Mouse (Mus musculus): Measurements from ENCODE around the gene Sipa1l2.

Gene Sipa1l2

DNA sequence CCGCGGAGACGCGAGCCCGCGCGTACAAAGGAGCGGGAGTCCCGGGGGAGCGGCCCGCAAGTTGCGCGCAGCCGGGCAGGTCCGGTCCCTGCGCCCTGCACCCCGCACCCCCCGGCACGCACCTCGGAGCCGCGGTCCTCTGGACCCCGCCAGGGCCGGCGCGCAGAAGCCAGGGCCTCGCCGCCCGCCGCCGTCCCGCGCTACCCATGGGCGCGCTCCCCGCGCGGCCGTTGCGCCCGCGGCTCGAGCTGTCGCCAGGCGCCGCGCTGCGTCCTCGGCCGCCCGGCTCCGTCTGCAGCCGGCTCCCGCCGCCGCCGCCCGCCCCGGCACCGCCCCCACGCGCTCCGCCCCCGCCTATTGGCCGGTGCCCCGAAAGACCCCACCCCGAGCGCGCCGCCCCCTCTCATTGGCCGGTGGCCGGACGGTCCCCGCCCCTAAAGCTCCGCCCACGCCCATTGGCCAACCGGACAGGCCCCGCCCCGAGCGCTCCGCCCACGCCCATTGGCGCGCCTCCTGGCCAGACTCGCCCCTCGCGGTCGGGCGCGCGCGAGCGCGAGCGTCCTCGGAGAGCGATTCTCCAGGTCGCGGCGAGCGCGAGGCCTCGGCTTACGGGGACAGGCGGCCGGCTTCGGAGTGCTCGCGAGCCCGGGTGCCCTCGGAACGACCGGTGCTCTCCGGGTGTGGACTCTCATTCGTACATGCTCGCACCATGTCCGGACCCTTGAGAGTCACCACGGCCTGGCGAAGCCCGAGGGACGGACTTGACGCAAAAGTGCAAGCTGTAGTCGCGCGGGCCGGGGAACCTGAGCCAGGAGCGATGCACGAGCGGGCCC lies at the start of gene Sipa1l2:
TSS of gene Sipa1l2 (minus strand) at position 276 of the 833 bp plus-strand sequence.
- DNase-seq (ENCODE audit: low spot score in 2 of 2) = peak; percentile 90 to 91

GRCm38 (mm10) chr8:125618543-125619335 lies 49.1 kb upstream of the Sipa1l2 start:
- no peak for DNase-seq (ENCODE audit: low spot score in 2 of 2)

DNA sequence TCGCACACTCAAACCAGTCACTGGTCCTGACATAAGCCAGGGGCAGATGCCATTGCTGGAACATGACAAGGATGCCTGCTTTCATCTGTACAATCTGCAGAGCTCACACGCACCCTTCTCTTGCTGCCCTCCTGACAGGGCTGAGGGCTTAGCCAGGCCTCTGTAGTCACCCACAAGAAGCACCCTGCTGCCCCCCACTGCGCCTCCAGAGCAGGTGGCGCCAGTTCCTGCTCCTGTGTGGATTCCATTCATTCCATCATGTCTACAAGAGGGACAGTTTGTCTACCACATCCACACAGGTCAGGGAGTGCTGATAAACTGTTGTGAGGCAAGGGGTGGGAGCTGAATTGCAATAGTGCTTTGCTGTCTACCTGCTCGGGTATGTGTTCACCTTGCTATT lies 47.3 kb upstream of the Sipa1l2 start:
- DNase-seq (ENCODE audit: low spot score in 2 of 2) = no peak

GRCm38 (mm10) chr8:125616039-125616438 lies 46.4 kb upstream of the Sipa1l2 start:
- no peak for DNase-seq (ENCODE audit: low spot score in 2 of 2)

- no peak for DNase-seq (ENCODE audit: low spot score in 2 of 2)
Observed at GRCm38 (mm10) chr8:125613552-125613951, 43.9 kb upstream of the Sipa1l2 start.

- DNase-seq (ENCODE audit: low spot score in 2 of 2) = no peak
Observed at GRCm38 (mm10) chr8:125611799-125612560, 42.4 kb upstream of the Sipa1l2 start.

DNA sequence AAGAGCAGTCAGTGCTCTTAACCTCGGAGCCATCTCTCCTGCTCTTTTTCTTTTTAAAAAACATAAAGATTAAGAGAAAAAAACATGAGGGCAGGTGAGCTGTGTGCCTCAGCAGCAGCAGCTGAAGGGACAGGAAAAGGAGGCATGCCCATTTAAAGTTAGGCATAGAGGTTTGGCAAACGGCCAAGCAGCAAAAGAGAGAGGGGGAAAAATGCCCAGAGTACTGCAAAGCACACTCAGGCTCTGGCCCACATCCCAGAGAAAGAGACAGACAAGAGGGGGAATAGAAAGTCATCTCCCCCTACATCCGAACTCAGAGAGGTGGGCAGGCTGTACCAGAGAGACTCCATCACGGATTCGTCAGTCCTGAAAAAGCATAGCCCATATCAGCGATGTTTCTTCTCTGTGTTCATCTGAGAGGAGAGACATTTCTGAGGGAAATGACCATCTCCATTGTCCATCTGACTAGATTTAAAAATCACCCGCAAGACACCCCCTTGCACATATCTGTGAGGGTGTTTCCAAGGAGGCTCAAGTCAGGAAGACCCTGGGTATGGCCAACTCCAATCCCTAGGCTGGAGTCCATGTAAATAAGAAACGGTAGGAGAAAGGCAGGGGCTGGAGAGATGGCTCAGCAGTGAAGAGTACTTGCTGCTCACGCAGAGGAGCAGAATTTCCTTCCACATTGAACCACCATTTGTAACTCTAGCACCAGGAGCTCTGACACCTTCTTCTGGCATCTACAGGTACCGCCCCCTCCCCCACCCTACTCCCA lies 41.6 kb upstream of the Sipa1l2 start:
- DNase-seq (ENCODE audit: low spot score in 2 of 2) = no peak

DNA sequence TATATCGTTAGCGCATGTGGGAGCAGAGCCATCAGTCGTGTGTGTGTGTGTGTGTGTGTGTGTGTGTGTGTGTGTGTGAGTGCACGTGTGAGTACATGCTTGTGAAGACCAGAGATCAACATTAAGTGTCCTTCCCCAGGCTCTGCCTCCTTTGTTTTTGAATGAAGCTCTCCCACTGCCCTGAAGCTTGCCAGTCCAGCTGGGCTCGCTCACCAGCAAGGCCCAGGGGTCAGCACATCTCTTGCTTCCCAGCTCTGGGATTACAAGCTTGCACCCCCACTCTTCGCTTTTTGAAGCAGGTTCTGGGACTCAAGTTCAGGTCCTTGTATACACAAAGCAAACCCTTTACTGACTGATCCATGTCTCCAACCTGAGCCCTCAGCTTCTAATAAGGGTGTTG lies 40.1 kb upstream of the Sipa1l2 start:
- no peak for DNase-seq (ENCODE audit: low spot score in 2 of 2)

DNA sequence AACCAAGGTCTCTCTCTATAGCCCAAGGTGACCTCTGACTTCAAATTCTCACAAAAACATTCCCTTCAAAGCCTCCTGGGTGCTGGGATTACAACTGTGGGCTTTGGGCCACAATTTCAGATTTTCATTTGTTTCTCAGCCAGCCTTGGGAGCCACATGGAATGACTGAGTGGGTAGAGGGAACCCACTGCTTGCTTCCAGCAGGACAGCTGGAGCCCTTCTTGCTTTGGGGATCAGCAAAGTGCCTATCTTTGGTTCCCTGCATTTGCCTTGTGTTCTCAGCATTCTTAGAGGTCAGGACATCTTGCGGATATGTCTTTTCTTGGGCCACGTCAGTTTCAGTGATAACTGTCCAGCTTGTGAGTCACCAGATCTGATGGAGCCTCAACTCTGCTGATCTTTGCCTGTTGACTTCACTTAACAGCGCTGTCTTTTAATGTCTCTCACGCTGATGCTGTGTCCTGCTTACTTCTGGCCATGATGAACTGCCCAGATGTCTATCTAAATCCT lies 38.2 kb upstream of the Sipa1l2 start:
- DNase-seq (ENCODE audit: low spot score in 2 of 2) = no peak

DNA sequence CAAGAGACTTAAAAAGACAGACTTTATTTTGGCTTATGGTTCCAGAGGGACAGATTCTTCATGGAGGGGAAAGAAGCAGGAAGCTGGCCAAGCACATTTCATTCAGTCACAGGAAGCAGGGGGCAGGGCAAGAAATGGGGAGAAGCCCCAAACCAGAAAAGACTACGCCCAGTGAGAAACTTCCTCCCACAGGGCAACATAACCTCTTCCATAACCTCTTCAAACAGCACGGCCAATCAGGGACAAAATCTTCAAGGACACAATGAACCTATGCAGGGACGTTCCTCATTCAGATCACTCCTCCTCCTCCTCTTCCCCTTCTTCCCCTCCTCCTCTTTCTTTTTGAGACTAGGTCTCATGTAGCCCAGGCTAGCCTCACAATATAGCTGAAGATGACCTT lies 37.3 kb upstream of the Sipa1l2 start:
- DNase-seq (ENCODE audit: low spot score in 2 of 2) = no peak

DNA sequence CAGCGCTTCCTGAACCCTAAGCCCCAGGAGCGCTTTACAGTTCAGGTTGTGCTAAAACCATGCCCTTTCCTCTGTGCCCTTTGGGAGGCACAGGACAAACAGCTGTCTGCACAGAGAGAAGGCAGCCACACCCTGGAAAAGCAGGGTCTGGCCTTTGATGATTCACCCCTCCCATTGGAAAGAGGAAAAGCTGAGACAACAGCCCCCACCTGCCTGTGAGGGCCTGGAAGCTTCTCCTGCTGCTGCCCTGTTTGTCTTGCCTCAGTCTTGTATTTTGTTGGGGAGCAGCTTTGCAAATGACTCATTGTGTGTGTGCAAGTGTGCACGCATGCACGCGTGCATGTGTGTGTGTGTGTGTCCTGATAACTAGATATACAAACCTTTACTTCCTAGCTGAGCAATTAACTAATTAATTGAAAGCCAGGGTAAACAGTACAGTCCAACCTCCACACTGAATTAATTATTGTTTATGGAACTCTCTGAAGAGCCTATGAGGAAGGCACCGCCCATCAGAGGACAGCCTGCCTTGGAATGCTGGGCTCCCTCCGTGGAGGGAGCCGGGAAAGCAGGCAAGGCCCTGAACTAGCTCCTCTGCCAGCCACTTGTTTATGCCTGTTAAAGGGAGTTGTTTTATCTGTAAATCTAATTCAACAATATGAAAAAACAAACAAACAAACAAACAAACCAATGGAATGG lies 35.4 kb upstream of the Sipa1l2 start:
- no peak for DNase-seq (ENCODE audit: low spot score in 2 of 2)

- no peak for DNase-seq (ENCODE audit: low spot score in 2 of 2)
Observed at GRCm38 (mm10) chr8:125604213-125604816, 34.7 kb upstream of the Sipa1l2 start.

DNA sequence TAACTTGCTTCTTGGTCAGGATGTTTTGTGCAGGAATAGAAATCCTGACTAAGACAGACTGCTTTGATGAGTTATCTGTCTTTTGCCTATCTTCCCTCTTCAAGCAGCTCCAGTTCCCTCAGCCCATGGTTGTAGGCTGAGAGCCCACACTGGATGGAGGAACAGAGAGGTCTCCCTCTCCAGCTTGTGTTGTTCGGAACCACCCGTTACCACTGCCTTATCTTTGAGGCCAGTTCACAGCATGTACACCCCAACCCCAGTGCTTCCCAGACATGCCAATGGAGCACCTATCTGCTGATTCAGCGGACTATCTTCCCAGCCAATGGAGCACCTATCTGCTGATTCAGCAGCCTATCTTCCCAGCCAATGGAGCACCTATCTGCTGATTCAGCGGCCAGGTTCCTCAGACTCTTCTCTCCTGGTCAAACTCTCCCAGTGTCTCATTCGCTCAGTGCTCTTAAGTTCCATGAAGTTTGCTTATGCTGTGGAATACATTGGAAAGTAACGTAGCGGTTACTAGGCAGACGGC lies 33.8 kb upstream of the Sipa1l2 start:
- no peak for DNase-seq (ENCODE audit: low spot score in 2 of 2)

DNA sequence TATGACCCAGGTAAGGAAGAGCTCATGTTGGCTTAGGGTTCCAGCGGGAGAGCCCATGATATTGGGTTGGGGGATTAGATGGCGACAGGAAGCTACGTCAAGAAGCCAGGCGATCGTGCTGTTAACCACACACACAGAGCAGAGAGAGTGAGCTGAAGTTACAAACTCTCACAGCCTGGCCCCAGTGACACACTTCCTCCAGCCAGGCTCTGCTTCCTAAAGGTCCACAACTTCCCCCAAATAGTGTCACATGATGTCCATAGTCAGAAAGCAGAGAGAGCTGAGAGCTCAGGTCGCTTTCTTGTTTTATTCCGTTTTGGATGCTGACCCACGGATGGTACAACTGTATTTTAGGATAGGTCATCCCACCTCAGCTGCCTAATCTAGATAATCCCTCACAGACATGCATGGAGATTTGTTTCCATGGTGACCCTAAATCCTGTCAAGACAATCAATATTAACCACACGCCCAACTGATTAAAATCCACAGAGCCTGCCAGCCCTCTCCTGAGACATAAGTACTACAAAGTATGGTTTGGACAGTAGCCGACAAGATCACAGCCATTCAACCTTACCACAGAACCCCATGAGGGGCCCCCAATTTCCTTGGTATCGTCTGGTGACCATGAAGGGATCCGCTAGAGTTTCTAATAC lies 30.6 kb upstream of the Sipa1l2 start:
- no peak for DNase-seq (ENCODE audit: low spot score in 2 of 2)

DNA sequence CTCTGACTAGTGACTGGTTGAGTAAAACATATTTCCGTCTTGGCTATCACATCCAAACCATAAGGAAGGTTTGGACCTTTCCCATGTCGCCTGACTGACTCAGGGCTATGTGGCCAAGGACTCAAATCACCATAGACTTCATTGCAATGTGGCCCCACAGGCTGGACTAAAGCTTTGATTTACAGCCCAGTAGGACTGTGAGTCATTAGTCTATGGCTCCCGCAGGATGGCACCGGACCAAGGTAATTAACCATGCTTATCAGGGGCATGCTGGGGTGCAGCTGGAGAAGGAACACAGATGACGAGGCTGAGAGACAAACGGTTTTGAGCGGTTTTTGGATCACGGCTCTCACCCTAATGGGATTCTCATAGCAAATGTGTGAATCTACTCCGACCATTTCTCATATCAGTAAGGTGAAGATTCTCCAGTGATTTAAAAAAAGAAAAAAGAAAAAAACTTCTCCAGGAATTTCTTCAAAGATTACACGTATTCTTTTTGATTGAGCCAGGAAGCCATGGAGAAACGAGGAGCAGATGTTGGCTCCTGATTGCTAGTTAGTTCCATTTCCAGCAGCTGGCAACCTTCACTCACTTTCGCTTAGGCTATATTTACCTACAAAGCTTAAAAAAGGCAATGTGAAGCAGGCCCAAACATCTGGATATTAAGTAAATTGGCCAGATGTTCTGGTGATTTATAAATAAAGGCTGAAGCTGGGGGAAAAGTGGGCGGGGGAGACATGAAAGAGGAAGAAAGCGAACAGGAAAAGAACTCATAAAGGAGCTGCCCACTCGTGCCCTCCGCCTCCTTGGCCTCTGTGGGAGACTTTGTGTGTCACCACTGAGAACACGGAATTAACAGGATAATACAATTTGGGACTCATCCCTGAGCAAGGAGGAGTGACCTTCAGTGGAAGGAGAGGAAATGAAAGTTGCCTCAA lies 26.2 kb upstream of the Sipa1l2 start:
- DNase-seq (ENCODE audit: low spot score in 2 of 2) = no peak

GRCm38 (mm10) chr8:125590363-125590762 lies 20.8 kb upstream of the Sipa1l2 start:
- DNase-seq (ENCODE audit: low spot score in 2 of 2) = no peak

DNA sequence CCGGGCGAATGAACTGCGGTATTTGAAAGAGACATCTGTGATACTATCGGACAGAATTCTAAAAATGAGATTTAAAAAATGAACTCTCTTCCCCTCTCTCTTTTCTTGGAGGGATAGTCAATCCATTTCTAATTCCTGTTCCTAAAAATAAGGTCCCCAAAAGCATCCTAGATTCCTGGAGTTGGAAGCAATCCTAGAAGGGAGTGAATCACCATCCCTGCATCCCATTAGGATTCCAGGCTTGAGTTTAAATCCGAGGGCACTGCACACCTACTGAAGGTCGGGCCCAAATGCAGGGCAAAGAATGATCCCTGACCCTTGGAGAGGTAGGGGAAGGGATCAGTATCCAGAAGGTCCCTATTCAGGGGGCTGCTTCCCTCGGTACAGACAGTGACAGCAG lies 17.0 kb upstream of the Sipa1l2 start:
- DNase-seq (ENCODE audit: low spot score in 2 of 2) = no peak

DNA sequence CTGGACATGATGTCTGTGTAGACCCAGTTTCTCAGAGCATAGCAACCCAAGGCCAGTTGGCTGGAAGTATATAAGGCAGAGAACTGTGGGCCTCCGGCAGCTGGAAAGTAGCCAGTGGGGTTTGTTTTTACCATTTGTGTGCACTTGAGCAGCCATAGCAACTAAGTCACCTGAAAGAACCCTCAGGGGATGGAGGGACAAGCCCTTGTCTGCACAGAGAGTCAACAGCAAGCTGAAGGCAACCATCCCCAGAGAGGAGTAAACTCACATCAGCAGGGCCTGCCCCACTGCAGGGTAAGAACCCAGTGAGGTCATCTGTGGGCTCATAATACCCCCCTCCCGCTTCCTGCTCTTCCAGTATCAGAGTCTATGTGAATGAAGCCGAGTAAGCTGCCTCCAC lies 14.7 kb upstream of the Sipa1l2 start:
- no peak for DNase-seq (ENCODE audit: low spot score in 2 of 2)

Measured in right cerebral cortex, postnatal 36 days (tissue).